Mouse (Mus musculus) stomach, postnatal 0 days (tissue): ENCODE measurements around the gene Cmtm2a. TPM values are rescaled to one million over a fixed set of nuclear protein-coding genes. Genes with fewer than 3 reads are reported as not detected.

Experiments
- ATAC-seq: fragments of 200-750 bp; cut with Nextera tagmentation; 2 replicates; pipeline ENCODE4 v1.8.0; 2017; ENCODE audit not compliant: low FRiP score, low TSS enrichment
- DNase-seq: peaks from one replicate; pipeline ENCODE4 v3.0.0-alpha.2; 2016; ENCODE audit warnings: low spot score
- H3K27ac ChIP-seq: fragments of 300-500 bp; sonication (generic); replicated peaks from 2 replicates; pipeline ENCODE4 v1.5.1; 2014; ENCODE audit warnings: mild to moderate bottlenecking, control low read depth
- H3K27me3 ChIP-seq: fragments of 300-500 bp; sonication (generic); 2 replicates; pipeline ENCODE4 v1.6.1; 2014; ENCODE audit warnings: low read length; ENCODE audit not compliant: control insufficient read depth, insufficient read depth
- H3K36me3 ChIP-seq: fragments of 300-500 bp; sonication (generic); 2 replicates; pipeline ENCODE4 v1.6.1; 2014; ENCODE audit warnings: low read length, mixed read lengths; ENCODE audit not compliant: control insufficient read depth, insufficient read depth
- H3K4me1 ChIP-seq: fragments of 300-500 bp; sonication (generic); replicated peaks from 2 replicates; pipeline ENCODE4 v1.6.1; 2014; ENCODE audit warnings: antibody characterized with exemption; ENCODE audit not compliant: control insufficient read depth, insufficient read depth
- H3K4me2 ChIP-seq: fragments of 300-500 bp; sonication (generic); replicated peaks from 2 replicates; pipeline ENCODE4 v1.6.1; 2014; ENCODE audit warnings: low read depth, mild to moderate bottlenecking, control low read depth, moderate library complexity
- H3K4me3 ChIP-seq: fragments of 300-500 bp; sonication (generic); 2 replicates; pipeline ENCODE4 v1.5.1; 2014; ENCODE audit warnings: low read depth, low read length, control low read depth
- H3K9ac ChIP-seq: fragments of 300-500 bp; sonication (generic); 2 replicates; pipeline ENCODE4 v1.6.1; 2014; ENCODE audit warnings: mild to moderate bottlenecking, low read length, control low read depth, mixed read lengths
- H3K9me3 ChIP-seq: fragments of 300-500 bp; sonication (generic); 2 replicates; pipeline ENCODE4 v1.6.1; 2016; ENCODE audit warnings: low read length; ENCODE audit not compliant: control insufficient read depth
- CTCF ChIP-seq: IDR thresholded peaks from 2 replicates; pipeline ENCODE4 v1.5.1; 2016; ENCODE audit warnings: antibody characterized with exemption, low read depth, mild to moderate bottlenecking, moderate library complexity
- EP300 ChIP-seq: optimal IDR thresholded peaks from 2 replicates; pipeline ENCODE3; 2016; ENCODE audit warnings: antibody characterized with exemption
- WGBS: fragments of 180-500 bp; shearing (Covaris S2); extraction: QIAGEN DNeasy Blood & Tissue Kit; methylation state at CpG from one replicate; pipeline ENCODE4 v1.1.7; 2014; 5-methylcytosine and 5-hydroxymethylcytosine counted together
- polyA plus RNA-seq: library from polyadenylated mRNA; unstranded; fragments of >200 nt; fragmentation: Nextera tagmentation; extraction: Ambion mirVana; gene quantifications from 2 replicates; pipeline ENCODE4 v1.2.1, GENCODE M21; 2015

Cmtm2a gene
- polyA plus RNA-seq, 1 experiment from 2014 or later, result not detected

DNA sequence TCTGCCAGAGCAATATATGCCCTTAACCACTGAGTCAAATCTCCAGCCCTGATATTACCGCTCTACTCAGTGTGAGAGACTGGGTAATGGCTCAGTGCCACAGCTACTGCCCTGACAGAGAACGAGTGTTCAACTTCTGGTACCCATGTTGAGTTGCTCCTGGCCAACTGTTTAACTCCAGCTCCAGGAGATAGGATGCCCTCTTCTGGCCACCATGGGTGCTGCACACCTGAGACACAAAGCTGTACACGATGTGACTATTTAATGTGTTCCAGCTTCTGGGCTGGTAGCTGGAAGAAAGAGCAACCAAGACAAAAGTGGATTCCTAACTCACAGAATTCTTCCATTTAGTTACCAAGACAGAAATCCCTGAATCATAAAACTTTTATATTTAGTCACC lies 40.0 kb downstream of the Cmtm2a start:
- DNase-seq, result peak; percentile 17
- H3K4me2 ChIP-seq, result no peak overlapping the region

DNA sequence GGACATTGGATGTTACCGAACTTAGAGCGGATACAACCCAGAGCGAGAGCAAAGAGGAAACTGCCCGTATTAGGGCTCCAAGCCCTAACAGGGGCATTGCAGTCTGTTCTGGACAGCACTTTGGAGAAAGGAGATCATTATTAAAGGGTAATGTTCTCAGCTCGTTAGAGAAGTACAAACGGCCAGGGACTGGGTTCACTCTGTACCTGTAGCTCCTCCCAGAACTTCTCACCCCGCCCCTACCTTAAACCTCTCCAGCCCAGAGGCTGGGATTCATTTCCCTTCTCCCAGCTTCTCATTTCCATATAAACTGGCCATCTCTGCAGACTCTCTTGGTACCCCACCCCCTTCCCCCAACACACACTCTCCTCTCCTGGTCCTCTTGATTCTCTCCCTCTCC lies 41.5 kb downstream of the Cmtm2a start:
- H3K27me3 ChIP-seq, result no peaks in the 10 kb centered on the region
- peaks cover 6% of the 10 kb centered on the region for H3K4me1 ChIP-seq
- no peaks in the 10 kb centered on the region for H3K9me3 ChIP-seq
- TF ChIP-seq CTCF (no peak), EP300 (no peak)
- H3K4me3 ChIP-seq, result peak overlapping the region; percentile 56
- no peaks in the 10 kb centered on the region for H3K36me3 ChIP-seq
- peak overlapping the region; percentile 52 for H3K9ac ChIP-seq
- 0% methylated on average over 7 of the region's 7 CpGs for WGBS
- DNase-seq, result peak; percentile 58
- H3K27ac ChIP-seq, result peak overlapping the region; percentile 14; the same call in 1 of the 2 replicates
- peak; percentile 19; the same call in 1 of the 2 replicates for ATAC-seq
- peak overlapping the region; percentile 63 for H3K4me2 ChIP-seq

More for the DNA sequence above, 40.0 kb downstream of the Cmtm2a start:
- Histone ChIP-seq H3K9me3 (no peaks in the 10 kb centered on the region), H3K36me3 (no peaks in the 10 kb centered on the region), H3K9ac (no peak overlapping the region), H3K4me3 (no peak overlapping the region), H3K4me1 (no peaks in the 10 kb centered on the region), H3K27ac (no peak overlapping the region), H3K27me3 (no peaks in the 10 kb centered on the region)
- no peak for ATAC-seq
- WGBS, result 93% methylated on average over 3 of the region's 3 CpGs
- TF ChIP-seq CTCF (peak; percentile 62), EP300 (no peak)

DNA sequence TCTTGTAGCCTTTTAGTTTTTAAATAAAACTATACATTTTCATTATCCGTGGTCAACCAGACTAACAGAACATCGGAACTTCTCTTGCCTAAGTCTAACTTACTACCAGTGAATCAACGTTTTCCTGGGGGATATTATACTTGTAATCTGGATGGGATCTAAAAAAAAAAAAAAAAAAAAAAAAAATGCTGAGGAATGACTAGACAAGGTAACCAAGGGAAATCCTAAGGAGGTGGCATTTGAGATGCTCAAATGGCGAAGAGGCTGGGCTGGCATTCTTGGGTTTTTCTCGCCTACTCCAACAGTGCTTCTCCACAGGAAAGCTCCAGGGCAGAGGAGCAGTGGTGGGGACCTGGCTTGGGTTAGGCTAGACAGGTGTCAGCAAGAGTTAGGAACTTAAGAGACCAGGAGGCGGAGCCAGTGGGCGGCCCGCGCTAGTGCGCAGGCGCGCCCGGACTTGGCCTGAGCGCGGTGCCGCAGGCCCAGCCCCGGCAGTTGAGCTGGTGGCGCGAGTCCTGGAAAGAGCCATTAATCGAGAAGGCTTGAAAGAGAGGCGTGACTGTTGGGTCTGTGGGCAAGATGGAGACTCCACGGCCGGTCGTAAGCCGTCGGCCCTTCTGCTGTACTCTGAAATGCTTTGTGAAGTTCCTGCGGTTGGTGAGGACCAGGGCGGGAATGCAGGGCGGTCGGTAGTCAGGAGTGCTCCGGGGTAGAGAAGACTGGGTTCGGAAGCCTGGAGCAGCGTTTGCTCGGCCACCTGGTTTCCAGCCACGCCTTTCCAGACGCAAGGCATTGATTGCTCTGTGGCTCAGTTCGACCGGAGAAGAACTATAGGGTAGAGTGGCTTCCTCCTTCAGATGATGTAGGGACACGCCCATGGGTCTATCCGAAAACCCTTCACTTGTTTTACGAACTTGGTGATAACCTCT lies 42.3 kb downstream of the Cmtm2a start, which contains the start of gene Cklf:
Gene Cklf (plus strand): TSS at position 423 of the 929 bp plus-strand sequence.
- Histone ChIP-seq H3K27me3 (no peaks in the 10 kb centered on the region), H3K4me1 (peaks cover 6% of the 10 kb centered on the region), H3K9ac (peak within 1 kb of the TSS; percentile 61), H3K36me3 (no peaks in the 10 kb centered on the region), H3K9me3 (no peaks in the 10 kb centered on the region), H3K4me3 (peak within 1 kb of the TSS; percentile 56), H3K27ac (peak within 1 kb of the TSS; percentile 74), H3K4me2 (peak within 1 kb of the TSS; percentile 63)
- TF ChIP-seq EP300 (no peak), CTCF (peak; percentile 56)
- ATAC-seq (peak; percentile 85), DNase-seq (peak; percentile 92)
- WGBS, result 4% methylated on average over 41 of the region's 41 CpGs

DNA sequence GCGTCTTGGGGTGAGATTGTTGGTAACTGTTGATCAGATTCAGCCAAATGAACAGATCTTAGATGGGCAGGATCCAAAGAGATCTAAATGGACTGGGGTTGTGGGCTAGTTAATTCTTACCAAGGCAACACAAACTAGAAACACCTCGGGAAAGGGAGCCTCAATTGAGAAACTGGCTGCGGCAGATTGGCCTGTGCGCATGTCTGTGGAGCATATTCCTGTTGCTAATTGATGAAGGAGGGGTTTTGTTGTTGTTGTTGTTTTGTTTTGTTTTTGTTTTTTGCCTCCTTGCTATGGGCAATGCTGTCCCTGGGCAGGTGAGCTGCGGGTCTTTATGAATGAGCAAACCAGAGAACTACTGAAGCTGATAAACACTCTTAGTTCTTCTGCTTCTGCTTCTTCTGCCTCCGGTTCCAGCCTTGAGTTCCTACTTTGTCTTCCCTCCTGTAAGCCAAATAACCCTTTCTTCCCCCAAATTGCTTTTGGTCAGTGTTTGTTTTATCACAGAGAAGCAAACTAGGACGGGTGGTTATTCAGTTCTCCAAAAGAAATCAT lies 43.5 kb downstream of the Cmtm2a start:
- no peak for DNase-seq
- Histone ChIP-seq H3K4me3 (no peak overlapping the region), H3K36me3 (no peaks in the 10 kb centered on the region; the same call in 1 of the 2 replicates), H3K9me3 (no peaks in the 10 kb centered on the region), H3K4me2 (no peak overlapping the region), H3K27me3 (no peaks in the 10 kb centered on the region), H3K4me1 (peaks cover 6% of the 10 kb centered on the region), H3K9ac (no peak overlapping the region), H3K27ac (no peak overlapping the region)
- TF ChIP-seq EP300 (no peak), CTCF (no peak)
- no peak for ATAC-seq
- WGBS, result 84% methylated on average over 7 of the region's 7 CpGs

DNA sequence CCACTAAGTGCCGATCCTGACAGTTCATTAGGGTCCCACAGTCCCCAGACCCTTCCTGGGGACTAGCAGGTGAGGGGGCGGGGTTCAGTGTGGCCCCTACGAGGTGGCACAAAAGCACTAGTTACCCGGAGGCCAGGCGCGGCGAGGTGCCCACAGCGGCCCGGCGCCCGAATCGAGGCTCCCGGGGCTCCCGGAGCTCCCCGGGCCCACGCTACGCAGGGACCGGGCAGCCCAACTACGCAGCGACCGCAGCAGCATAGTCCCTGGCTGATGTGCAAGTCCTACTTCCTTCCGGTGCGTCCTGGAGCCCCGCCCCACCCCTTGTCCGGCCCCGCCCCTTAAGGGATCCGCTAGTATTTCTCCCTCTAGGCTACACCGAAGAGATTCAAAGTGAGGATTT lies 44.7 kb downstream of the Cmtm2a start, which contains the start of gene Tk2:
Gene Tk2 (minus strand): TSS at position 283 of the 400 bp plus-strand sequence.
- peaks cover 6% of the 10 kb centered on the region for H3K4me1 ChIP-seq
- DNase-seq, result peak; percentile 93
- TF ChIP-seq CTCF (no peak), EP300 (no peak)
- peak within 1 kb of the TSS; percentile 74 for H3K27ac ChIP-seq
- no peaks in the 10 kb centered on the region for H3K27me3 ChIP-seq
- under 1% methylated on average over 28 of the region's 28 CpGs for WGBS
- peak within 1 kb of the TSS; percentile 86 for H3K9ac ChIP-seq
- peak; percentile 88 for ATAC-seq
- H3K36me3 ChIP-seq, result no peaks in the 10 kb centered on the region; the same call in 1 of the 2 replicates
- peak within 1 kb of the TSS; percentile 89 for H3K4me2 ChIP-seq
- no peaks in the 10 kb centered on the region for H3K9me3 ChIP-seq
- peak within 1 kb of the TSS; percentile 88 for H3K4me3 ChIP-seq

DNA sequence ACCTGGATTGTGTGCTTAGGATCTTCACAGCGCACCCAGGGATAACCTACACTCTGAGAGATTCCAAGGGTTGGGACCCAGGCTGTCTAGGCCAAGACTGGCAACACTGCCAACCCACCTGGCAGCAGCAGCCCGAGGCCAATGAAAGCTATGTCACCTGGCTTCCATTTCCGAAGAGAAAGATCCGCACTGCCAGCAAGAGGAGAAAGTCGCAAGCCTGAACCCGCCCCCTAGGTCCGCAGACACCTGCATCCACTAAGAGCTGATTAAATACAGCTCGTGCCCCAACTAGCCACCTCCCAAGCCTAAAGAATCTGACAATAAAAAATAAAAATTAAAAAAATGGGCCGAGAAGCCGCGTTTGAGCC lies 45.1 kb downstream of the Cmtm2a start:
- DNase-seq (peak; percentile 50), ATAC-seq (no peak)
- Histone ChIP-seq H3K4me2 (peak overlapping the region; percentile 89), H3K9me3 (no peaks in the 10 kb centered on the region), H3K4me1 (peaks cover 6% of the 10 kb centered on the region), H3K9ac (peak overlapping the region; percentile 86), H3K27me3 (no peaks in the 10 kb centered on the region), H3K27ac (peak overlapping the region; percentile 74), H3K4me3 (peak overlapping the region; percentile 88), H3K36me3 (no peaks in the 10 kb centered on the region; the same call in 1 of the 2 replicates)
- TF ChIP-seq EP300, result no peak
- WGBS, result 3% methylated on average over 11 of the region's 11 CpGs
